Mouse (Mus musculus): ENCODE data around the gene 2310022A10Rik.

DNA sequence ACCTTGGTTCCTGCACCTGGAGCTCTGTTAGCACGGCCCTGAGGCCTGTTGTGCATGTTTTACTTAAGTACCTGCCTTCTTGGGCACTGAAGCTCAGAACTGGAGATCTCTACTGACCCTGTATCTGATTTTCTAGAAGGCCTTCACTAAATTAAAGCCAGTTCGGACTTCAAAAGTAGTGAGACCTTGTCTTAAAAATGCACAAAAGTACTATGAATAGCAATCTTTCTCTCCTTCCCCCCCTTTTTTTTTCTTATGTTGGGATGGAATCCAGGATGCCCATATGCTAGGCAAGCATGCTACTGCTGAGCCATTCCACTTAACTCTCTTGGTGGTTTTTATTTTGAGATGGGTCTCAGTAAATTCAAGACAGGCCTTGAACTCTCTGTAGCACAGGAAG lies 49.1 kb downstream of the 2310022A10Rik start:
- TF ChIP-seq GATA1 (IDR thresholded peaks at IDR 0.05; ENCODE audit: low read length) (no peak), TAL1 (IDR thresholded peaks at IDR 0.05; ENCODE audit: low read length) (no peak)
